Mouse (Mus musculus) E14TG2a.4 (cell line): ENCODE data around the gene Tyms.

Experiments
- CTCF ChIP-seq: conservative IDR thresholded peaks from 2 replicates; pipeline ENCODE4 v1.5.1; 2014; ENCODE audit warnings: low read length
- NANOG ChIP-seq: IDR thresholded peaks from 2 replicates; pipeline ENCODE4 v1.6.1; 2014; ENCODE audit warnings: borderline replicate concordance, low read length, mixed read lengths

DNA sequence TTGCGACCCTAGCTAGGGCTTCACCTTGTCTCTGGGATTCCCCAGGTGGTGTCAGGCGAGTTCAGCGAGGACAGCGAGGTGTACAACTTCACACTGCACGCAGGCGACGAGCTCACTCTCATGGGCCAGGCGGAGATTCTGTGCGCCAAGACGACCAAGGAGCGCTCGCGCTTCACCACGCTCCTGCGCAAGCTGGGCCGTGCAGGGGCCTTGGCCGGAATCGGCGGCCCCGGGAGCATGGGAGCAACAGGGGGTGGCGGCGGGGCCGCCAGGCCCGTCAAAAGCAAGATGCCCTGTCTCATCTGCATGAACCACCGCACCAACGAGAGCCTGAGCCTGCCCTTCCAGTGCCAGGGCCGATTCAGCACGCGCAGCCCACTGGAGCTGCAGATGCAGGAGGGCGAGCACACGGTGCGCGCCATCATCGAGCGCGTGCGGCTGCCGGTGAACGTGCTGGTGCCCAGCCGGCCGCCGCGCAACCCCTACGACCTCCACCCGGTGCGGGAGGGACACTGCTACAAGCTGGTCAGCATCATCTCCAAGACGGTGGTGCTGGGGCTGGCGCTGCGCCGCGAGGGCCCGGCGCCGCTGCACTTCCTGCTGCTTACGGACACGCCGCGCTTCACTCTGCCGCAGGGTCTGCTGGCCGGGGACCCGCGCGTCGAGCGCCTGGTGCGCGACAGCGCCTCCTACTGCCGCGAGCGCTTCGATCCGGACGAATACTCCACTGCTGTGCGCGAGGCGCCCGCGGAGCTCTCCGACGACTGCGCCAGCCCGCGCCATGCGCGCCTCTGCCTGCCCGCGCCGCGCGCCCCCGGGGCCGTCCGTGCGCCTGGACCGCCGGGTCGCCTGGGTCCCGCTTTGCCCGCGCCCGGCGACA lies 40.7 kb upstream of the Tyms start:
- TF ChIP-seq CTCF (no peak), NANOG (no peak)
